Mouse (Mus musculus): Measurements from ENCODE around the gene Nup43. TPM values are rescaled to one million over a fixed set of nuclear protein-coding genes. Genes with fewer than 3 reads are reported as not detected.

The Nup43 gene
- total and polyA plus RNA-seq, 3 experiments, result 47.9 to 117 (median 73.5) TPM

DNA sequence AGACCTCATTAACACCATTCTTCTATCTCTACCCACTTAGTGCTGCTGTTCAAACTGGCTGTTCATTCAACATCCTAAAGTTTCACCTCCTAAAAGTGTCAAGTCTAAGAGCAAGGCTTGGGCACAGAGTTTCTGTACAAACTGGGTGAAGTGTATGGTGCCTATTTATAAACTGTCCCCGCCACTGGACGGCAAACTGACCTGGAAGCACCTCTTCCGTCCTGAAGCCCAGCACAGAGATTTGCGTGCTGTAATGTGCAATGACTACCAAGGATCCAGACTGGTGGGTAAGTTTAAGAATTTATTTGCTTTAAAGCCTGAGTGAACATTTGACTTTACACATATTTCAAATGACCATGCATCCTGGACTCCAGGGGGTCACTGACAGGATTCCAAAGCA lies 38.2 kb upstream of the Nup43 start:
- in situ Hi-C loops (cut with MboI; ENCODE audit: low pct_ligation_motif_present, low pct_unique_long_range_greater_than_20kb, low sequenced_read_pairs) (no loop called here), dilution Hi-C loops (cut with MboI; ENCODE audit: extremely low pct_ligation_motif_present, extremely low pct_unique_long_range_greater_than_20kb, low sequenced_read_pairs) (no loop called here)
- H3K79me2 ChIP-seq (replicated peaks; ENCODE audit: control insufficient read depth, extremely low read depth, insufficient read depth, poor library complexity, severe bottlenecking), result no peaks in the 10 kb centered on the region
- no peak overlapping the region for H3K4me2 ChIP-seq (ENCODE audit: insufficient read depth, low read depth, poor library complexity, severe bottlenecking)
- H3K4me3 ChIP-seq (replicated peaks in 1 of 3; ENCODE audit: low read depth in 2 of 3, low read length in 2 of 3, poor library complexity in 1 of 3), result no peak overlapping the region
- no peak for DNase-seq (ENCODE audit: extremely low read depth)
- H3K9ac ChIP-seq (ENCODE audit: insufficient read depth, low read depth), result no peak overlapping the region
- no peaks in the 10 kb centered on the region for H3K4me1 ChIP-seq (ENCODE audit: control insufficient read depth in 1 of 2, insufficient read depth in 2 of 2)
- H3K36me3 ChIP-seq (replicated peaks in 1 of 2; ENCODE audit: control insufficient read depth in 1 of 2, insufficient read depth in 1 of 2, low read length in 1 of 2), result peaks cover 19 to 57% of the 10 kb centered on the region in 2 experiments
- TF ChIP-seq MAFK (IDR thresholded peaks at IDR 0.05; ENCODE audit: insufficient replicate concordance, low read length), result no peak
- TF ChIP-seq MEF2A (IDR thresholded peaks at IDR 0.05; ENCODE audit: borderline replicate concordance, low read depth, low read length), result no peak
- TF ChIP-seq POLR2AphosphoS2 (IDR thresholded peaks at IDR 0.05; ENCODE audit: low read depth, low read length), result no peak
- TF ChIP-seq KAT2A (IDR thresholded peaks at IDR 0.05; ENCODE audit: insufficient replicate concordance, low read length), result no peak
- TF ChIP-seq RAD21 (IDR thresholded peaks at IDR 0.05; ENCODE audit: low read depth, low read length), result no peak
- TF ChIP-seq POLR2A (IDR thresholded peaks at IDR 0.05; ENCODE audit: low read depth, low read length), result no peak
- no peak for TF ChIP-seq NELFE (IDR thresholded peaks at IDR 0.05; ENCODE audit: low read depth, low read length)
- no peak for TF ChIP-seq SIN3A (IDR thresholded peaks at IDR 0.05; ENCODE audit: low read length)
- no peak for TF ChIP-seq MXI1 (IDR thresholded peaks at IDR 0.05; ENCODE audit: low read depth, low read length)
- no peak for TF ChIP-seq ZC3H11A (IDR thresholded peaks at IDR 0.05; ENCODE audit: low read depth, low read length)
- no peak for TF ChIP-seq UBTF (IDR thresholded peaks at IDR 0.05; ENCODE audit: low read depth, low read length)
- TF ChIP-seq RCOR1 (conservative IDR thresholded peaks at IDR 0.05; ENCODE audit: low read depth, low read length), result no peak
- no peak for TF ChIP-seq TBP (conservative IDR thresholded peaks at IDR 0.05; ENCODE audit: low read depth, low read length)
- no peak for TF ChIP-seq ZMIZ1 (IDR thresholded peaks at IDR 0.05; ENCODE audit: low read depth, low read length)
- no peak for TF ChIP-seq USF1 (IDR thresholded peaks at IDR 0.05; ENCODE audit: low read depth, low read length)
- no peak overlapping the region for H3K27ac ChIP-seq (ENCODE audit: insufficient read depth, low read depth)
- no peaks in the 10 kb centered on the region for H3K27me3 ChIP-seq (replicated peaks)
- H3K9me3 ChIP-seq (replicated peaks; ENCODE audit: low read length), result no peaks in the 10 kb centered on the region

DNA sequence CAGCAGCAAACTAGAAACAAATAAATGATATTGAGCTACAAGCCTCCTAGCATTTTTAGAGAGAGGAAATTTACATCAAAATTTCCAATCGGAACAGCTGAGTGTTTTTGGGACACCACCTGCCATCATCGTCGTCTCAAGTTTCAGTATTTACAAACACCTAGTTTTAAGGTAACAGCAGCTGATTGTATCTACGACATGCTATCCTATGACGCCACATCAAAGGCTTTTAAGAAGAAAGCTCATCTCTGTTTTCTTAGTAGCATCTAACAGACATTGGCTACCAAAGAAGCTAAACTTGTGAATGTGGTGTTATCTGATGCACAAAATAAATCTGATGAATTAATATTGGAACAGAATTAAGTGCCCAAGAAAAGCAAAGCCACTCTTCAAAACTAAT lies 37.0 kb upstream of the Nup43 start:
- Histone ChIP-seq H3K4me3 (replicated peaks in 1 of 3; ENCODE audit: low read depth in 2 of 3, low read length in 2 of 3, poor library complexity in 1 of 3) (no peak overlapping the region), H3K36me3 (replicated peaks in 1 of 2; ENCODE audit: control insufficient read depth in 1 of 2, insufficient read depth in 1 of 2, low read length in 1 of 2) (peaks cover 19 to 53% of the 10 kb centered on the region in 2 experiments), H3K4me1 (ENCODE audit: control insufficient read depth in 1 of 2, insufficient read depth in 2 of 2) (no peaks in the 10 kb centered on the region), H3K79me2 (replicated peaks; ENCODE audit: control insufficient read depth, extremely low read depth, insufficient read depth, poor library complexity, severe bottlenecking) (no peaks in the 10 kb centered on the region), H3K9me3 (replicated peaks; ENCODE audit: low read length) (no peaks in the 10 kb centered on the region), H3K27me3 (replicated peaks) (no peaks in the 10 kb centered on the region), H3K27ac (ENCODE audit: insufficient read depth, low read depth) (no peak overlapping the region), H3K4me2 (ENCODE audit: insufficient read depth, low read depth, poor library complexity, severe bottlenecking) (no peak overlapping the region), H3K9ac (ENCODE audit: insufficient read depth, low read depth) (no peak overlapping the region)
- no peak for DNase-seq (ENCODE audit: extremely low read depth)
- dilution Hi-C loops (cut with MboI; ENCODE audit: extremely low pct_ligation_motif_present, extremely low pct_unique_long_range_greater_than_20kb, low sequenced_read_pairs), result no loop called here
- TF ChIP-seq IRF4 (IDR thresholded peaks at IDR 0.05; ENCODE audit: low read depth, low read length) (no peak), BHLHE40 (IDR thresholded peaks at IDR 0.05; ENCODE audit: low read depth, low read length) (no peak), SIN3A (IDR thresholded peaks at IDR 0.05; ENCODE audit: low read length) (no peak), ZNF384 (IDR thresholded peaks at IDR 0.05; ENCODE audit: low read depth, low read length) (no peak), MAZ (IDR thresholded peaks at IDR 0.05; ENCODE audit: low read depth, low read length) (no peak), UBTF (IDR thresholded peaks at IDR 0.05; ENCODE audit: low read depth, low read length) (no peak), POLR2AphosphoS2 (IDR thresholded peaks at IDR 0.05; ENCODE audit: low read depth, low read length) (no peak)
- in situ Hi-C loops (cut with MboI; ENCODE audit: low pct_ligation_motif_present, low pct_unique_long_range_greater_than_20kb, low sequenced_read_pairs), result no loop called here
